Mouse (Mus musculus): ENCODE data around the gene Cyp2j9. TPM values are rescaled to one million over a fixed set of nuclear protein-coding genes. Genes with fewer than 3 reads are reported as not detected.
"Not testable (repeated sequence)": the region's sequence is repeated elsewhere in the genome, so short reads cannot be mapped to it uniquely, and the experiment has no call there.

Cyp2j9 gene
- 0.54 TPM in 1 of 2 replicates, not detected in the other for polyA plus RNA-seq (2012; ENCODE audit: insufficient read depth, insufficient read length, missing spikeins)

GRCm38 (mm10) chr4:96590911-96591790, at the start of gene Cyp2j9:
Gene Cyp2j9 (minus strand): TSS chr4:96591578.
- TF ChIP-seq POLR2A (IDR thresholded peaks at IDR 0.05; ENCODE audit: borderline replicate concordance, low read depth, low read length) (no peak), CTCF (IDR thresholded peaks at IDR 0.05; ENCODE audit: low read depth, low read length) (no peak)
- Histone ChIP-seq H3K27ac (ENCODE audit: insufficient read depth, low read depth, low read length) (no peak within 1 kb of the TSS), H3K4me1 (ENCODE audit: control insufficient read depth, insufficient read depth, low read length) (no peaks in the 10 kb centered on the region), H3K4me3 (ENCODE audit: insufficient read depth, low read length) (no peak within 1 kb of the TSS)

GRCm38 (mm10) chr4:96635455-96635854, 44.1 kb upstream of the Cyp2j9 start:
- Histone ChIP-seq H3K4me1 (ENCODE audit: control insufficient read depth, insufficient read depth, low read length) (no peaks in the 10 kb centered on the region), H3K27ac (ENCODE audit: insufficient read depth, low read depth, low read length) (no peak overlapping the region), H3K4me3 (ENCODE audit: insufficient read depth, low read length) (no peak overlapping the region)
- TF ChIP-seq POLR2A (IDR thresholded peaks at IDR 0.05; ENCODE audit: borderline replicate concordance, low read depth, low read length) (no peak), CTCF (IDR thresholded peaks at IDR 0.05; ENCODE audit: low read depth, low read length) (no peak)

GRCm38 (mm10) chr4:96622474-96622873, 31.1 kb upstream of the Cyp2j9 start:
- Histone ChIP-seq H3K27ac (ENCODE audit: insufficient read depth, low read depth, low read length) (no peak overlapping the region), H3K4me3 (ENCODE audit: insufficient read depth, low read length) (no peak overlapping the region), H3K4me1 (ENCODE audit: control insufficient read depth, insufficient read depth, low read length) (no peaks in the 10 kb centered on the region)
- TF ChIP-seq CTCF (IDR thresholded peaks at IDR 0.05; ENCODE audit: low read depth, low read length): no peak
- TF ChIP-seq POLR2A (IDR thresholded peaks at IDR 0.05; ENCODE audit: borderline replicate concordance, low read depth, low read length): no peak

DNA sequence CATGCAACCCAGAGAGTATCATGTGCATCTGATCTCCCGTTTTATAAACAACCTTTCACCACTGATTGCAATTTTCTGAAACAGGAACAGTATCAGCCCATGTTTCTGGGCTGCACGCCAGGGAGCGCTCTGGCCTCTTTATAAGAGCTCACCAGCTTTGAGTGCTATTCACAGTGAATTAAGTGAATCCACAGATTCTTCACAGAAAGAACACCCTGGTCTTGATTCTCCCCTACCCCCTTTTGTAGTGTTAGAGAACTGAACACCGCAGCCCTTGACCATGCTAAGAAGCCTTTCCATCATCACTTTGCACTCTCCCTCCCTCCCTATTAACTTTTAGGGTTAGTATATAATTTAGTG, 393 bp upstream of the Cyp2j9 start:
- Histone ChIP-seq H3K4me1 (ENCODE audit: control insufficient read depth, insufficient read depth, low read length) (no peaks in the 10 kb centered on the region), H3K4me3 (ENCODE audit: insufficient read depth, low read length) (no peak overlapping the region), H3K27ac (ENCODE audit: insufficient read depth, low read depth, low read length) (no peak overlapping the region)
- TF ChIP-seq POLR2A (IDR thresholded peaks at IDR 0.05; ENCODE audit: borderline replicate concordance, low read depth, low read length): no peak
- no peak for TF ChIP-seq CTCF (IDR thresholded peaks at IDR 0.05; ENCODE audit: low read depth, low read length)

GRCm38 (mm10) chr4:96581425-96582088, 9.8 kb downstream of the Cyp2j9 start:
- TF ChIP-seq POLR2A (IDR thresholded peaks at IDR 0.05; ENCODE audit: borderline replicate concordance, low read depth, low read length) (no peak), CTCF (IDR thresholded peaks at IDR 0.05; ENCODE audit: low read depth, low read length) (no peak)
- no peak overlapping the region for H3K4me3 ChIP-seq (ENCODE audit: insufficient read depth, low read length)
- H3K27ac ChIP-seq (ENCODE audit: insufficient read depth, low read depth, low read length): no peak overlapping the region

DNA sequence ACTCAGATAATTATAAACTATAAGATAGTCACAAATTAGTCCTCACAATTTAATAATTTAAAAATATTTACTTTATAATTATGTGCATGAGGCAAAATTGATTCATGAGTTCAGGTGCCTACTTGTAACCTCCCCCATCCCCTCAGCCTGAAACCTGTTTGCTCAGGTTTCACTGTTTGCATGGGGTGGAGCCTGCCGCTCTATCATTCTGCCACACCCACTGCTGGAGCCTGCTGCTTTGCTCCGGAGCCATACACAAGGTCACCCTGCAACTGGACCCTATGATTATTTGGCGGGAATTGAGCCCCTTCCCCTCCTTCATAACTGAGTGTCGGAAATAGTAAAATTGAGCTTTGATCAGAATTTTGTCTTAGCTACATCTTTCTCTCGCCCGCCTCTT, 11.0 kb downstream of the Cyp2j9 start:
- H3K4me3 ChIP-seq (ENCODE audit: insufficient read depth, low read length); H3K4me1 ChIP-seq (ENCODE audit: control insufficient read depth, insufficient read depth, low read length); H3K27ac ChIP-seq (ENCODE audit: insufficient read depth, low read depth, low read length): not testable (repeated sequence)

More at GRCm38 (mm10) chr4:96581425-96582088, 9.8 kb downstream of the Cyp2j9 start:
- H3K4me1 ChIP-seq (ENCODE audit: control insufficient read depth, insufficient read depth, low read length): no peaks in the 10 kb centered on the region

GRCm38 (mm10) chr4:96569442-96569841, 21.9 kb downstream of the Cyp2j9 start:
- TF ChIP-seq POLR2A (IDR thresholded peaks at IDR 0.05; ENCODE audit: borderline replicate concordance, low read depth, low read length) (no peak), CTCF (IDR thresholded peaks at IDR 0.05; ENCODE audit: low read depth, low read length) (no peak)
- Histone ChIP-seq H3K4me3 (ENCODE audit: insufficient read depth, low read length) (no peak overlapping the region), H3K4me1 (ENCODE audit: control insufficient read depth, insufficient read depth, low read length) (no peaks in the 10 kb centered on the region), H3K27ac (ENCODE audit: insufficient read depth, low read depth, low read length) (no peak overlapping the region)

- no peak for TF ChIP-seq CTCF (IDR thresholded peaks at IDR 0.05; ENCODE audit: low read depth, low read length)
- TF ChIP-seq POLR2A (IDR thresholded peaks at IDR 0.05; ENCODE audit: borderline replicate concordance, low read depth, low read length): no peak
- H3K4me1 ChIP-seq (ENCODE audit: control insufficient read depth, insufficient read depth, low read length): no peaks in the 10 kb centered on the region
- no peak overlapping the region for H3K27ac ChIP-seq (ENCODE audit: insufficient read depth, low read depth, low read length)
- no peak overlapping the region for H3K4me3 ChIP-seq (ENCODE audit: insufficient read depth, low read length)
Observed at GRCm38 (mm10) chr4:96567988-96568387, 23.4 kb downstream of the Cyp2j9 start.

DNA sequence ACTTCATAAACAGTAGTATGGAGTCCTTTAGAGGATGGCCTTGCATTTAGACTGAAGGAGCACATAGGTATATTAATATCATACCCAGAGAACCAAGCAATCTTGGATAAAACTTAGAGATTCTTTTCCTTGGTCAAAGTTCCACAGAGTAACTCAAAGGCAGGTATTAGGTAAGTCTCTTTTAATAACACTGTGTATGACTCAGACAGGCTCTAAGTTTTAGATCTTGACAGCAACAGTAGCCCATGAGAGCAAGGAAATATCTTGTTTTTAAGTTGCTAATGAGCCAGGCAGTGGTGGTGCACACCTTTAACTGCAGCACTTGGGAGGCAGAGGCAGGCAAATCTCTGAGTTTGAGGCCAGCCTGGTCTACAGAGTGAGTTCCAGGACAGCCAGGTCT, 25.6 kb downstream of the Cyp2j9 start:
- no peak overlapping the region for H3K27ac ChIP-seq (ENCODE audit: insufficient read depth, low read depth, low read length)
- no peak for TF ChIP-seq POLR2A (IDR thresholded peaks at IDR 0.05; ENCODE audit: borderline replicate concordance, low read depth, low read length)
- no peak for TF ChIP-seq CTCF (IDR thresholded peaks at IDR 0.05; ENCODE audit: low read depth, low read length)

DNA sequence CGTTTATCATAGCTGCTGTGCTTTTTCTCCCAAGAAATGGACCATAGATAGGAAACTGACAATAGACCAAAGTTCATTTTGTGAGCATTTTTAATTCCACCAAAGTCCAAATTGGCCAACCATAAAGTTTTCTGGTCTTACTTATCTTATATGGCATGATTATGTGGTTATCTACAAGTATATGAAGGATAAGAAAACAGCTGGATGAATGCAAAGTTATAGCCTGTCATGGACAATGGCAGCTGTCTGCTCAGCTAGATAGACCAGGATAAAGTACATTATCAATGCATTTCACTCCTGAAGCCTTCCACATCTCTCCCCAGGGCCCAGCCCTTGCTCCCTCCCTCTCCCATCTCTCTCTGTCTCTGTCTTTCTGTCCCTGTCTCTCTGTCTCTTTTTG, 30.9 kb downstream of the Cyp2j9 start:
- H3K4me1 ChIP-seq (ENCODE audit: control insufficient read depth, insufficient read depth, low read length): no peaks in the 10 kb centered on the region
- H3K4me3 ChIP-seq (ENCODE audit: insufficient read depth, low read length): no peak overlapping the region
- TF ChIP-seq CTCF (IDR thresholded peaks at IDR 0.05; ENCODE audit: low read depth, low read length) (no peak), POLR2A (IDR thresholded peaks at IDR 0.05; ENCODE audit: borderline replicate concordance, low read depth, low read length) (no peak)
- no peak overlapping the region for H3K27ac ChIP-seq (ENCODE audit: insufficient read depth, low read depth, low read length)

More for the DNA sequence above, 25.6 kb downstream of the Cyp2j9 start:
- H3K4me1 ChIP-seq (ENCODE audit: control insufficient read depth, insufficient read depth, low read length): no peaks in the 10 kb centered on the region
- no peak overlapping the region for H3K4me3 ChIP-seq (ENCODE audit: insufficient read depth, low read length)

Data from bone marrow macrophage, adult 2 months (primary cell).